In genomic region chr19:55744576-55745191, GRCm38 (mm10) we compare ENCODE assay signal across 8 mouse cellular contexts. TPM values are rescaled to one million over a fixed set of nuclear protein-coding genes. Genes with fewer than 3 reads are reported as not detected.
DNase-seq lines count a peak whose midpoint lies in the region; ATAC-seq lines count a peak whose summit lies in the region.

No protein-coding gene starts in this region.

- H3K27ac ChIP-seq in kidney, embryonic 14.5 days (ENCODE audit: low read depth, low read length): no peak overlapping the region; the same call in 1 of the 2 replicates
- peak overlapping the region; percentile 94; the same call in 1 of the 2 replicates for H3K27ac ChIP-seq in hindbrain, embryonic 12.5 days

- H3K9me3 ChIP-seq in kidney, embryonic 14.5 days (ENCODE audit: control insufficient read depth, low read length): no peaks in the 10 kb centered on the region
- H3K9me3 ChIP-seq in hindbrain, embryonic 12.5 days (replicated peaks): no peaks in the 10 kb centered on the region

- no peak for ATAC-seq in kidney, embryonic 14.5 days (ENCODE audit: low FRiP score, low TSS enrichment)
- ATAC-seq in hindbrain, embryonic 12.5 days (ENCODE audit: low FRiP score): no peak

- DNase-seq in kidney, postnatal 14 days: no peak
- peak; percentile 64 for DNase-seq in embryo, embryonic 10.5 days (ENCODE audit: low spot score)
- peak; percentile 11 for DNase-seq in lung, postnatal 36 days
- no peak for DNase-seq in left cerebral cortex, adult 11 months (ENCODE audit: low spot score)
- DNase-seq in thymus, postnatal 0 days (ENCODE audit: low spot score): no peak
- DNase-seq in urinary bladder, postnatal 36 days (ENCODE audit: low spot score in 2 of 2): no peak

- peak overlapping the region; percentile 98 for H3K9ac ChIP-seq in kidney, embryonic 14.5 days (ENCODE audit: low read depth, low read length)
- H3K9ac ChIP-seq in hindbrain, embryonic 12.5 days: peak overlapping the region; percentile 89

- peaks cover 49% of the 10 kb centered on the region for H3K4me1 ChIP-seq in kidney, embryonic 14.5 days (ENCODE audit: control insufficient read depth, insufficient read depth, low read length)
- peaks cover 60% of the 10 kb centered on the region for H3K4me1 ChIP-seq in hindbrain, embryonic 12.5 days

- peak overlapping the region; percentile 86 for H3K4me3 ChIP-seq in kidney, embryonic 14.5 days (ENCODE audit: low read length)
- peak overlapping the region; percentile 67 for H3K4me3 ChIP-seq in hindbrain, embryonic 12.5 days

- H3K36me3 ChIP-seq in kidney, embryonic 14.5 days (ENCODE audit: control insufficient read depth, insufficient read depth, low read length): no peaks in the 10 kb centered on the region
- H3K36me3 ChIP-seq in hindbrain, embryonic 12.5 days: no peaks in the 10 kb centered on the region

- H3K27me3 ChIP-seq in kidney, embryonic 14.5 days (ENCODE audit: control insufficient read depth, insufficient read depth, low read length): no peaks in the 10 kb centered on the region
- peaks cover 11% of the 10 kb centered on the region for H3K27me3 ChIP-seq in hindbrain, embryonic 12.5 days

- 3% methylated on average over 21 of the region's 21 CpGs for WGBS in kidney, embryonic 14.5 days
- 1% methylated on average over 21 of the region's 21 CpGs for WGBS in hindbrain, embryonic 12.5 days

- peak overlapping the region; percentile 91 for H3K4me2 ChIP-seq in kidney, embryonic 14.5 days (replicated peaks; ENCODE audit: low read depth, low read length)
- peak overlapping the region; percentile 50 for H3K4me2 ChIP-seq in hindbrain, embryonic 12.5 days (replicated peaks)

RNA-seq across cellular contexts. Expression of gene Tcf7l2, which starts 3.1 kb away (rescaled TPM):
- polyA plus RNA-seq in kidney, embryonic 14.5 days (2014; fragmentation: Nextera tagmentation; extraction: Ambion mirVana): 65.8 and 80.8 TPM in 2 replicates
- polyA plus RNA-seq in hindbrain, embryonic 12.5 days (2016; fragmentation: Nextera tagmentation; extraction: Ambion mirVana): 78.0 and 81.6 TPM in 2 replicates
- polyA plus RNA-seq in thymus, postnatal 0 days (2015; fragmentation: Nextera tagmentation; extraction: Ambion mirVana): 12.8 and 14.1 TPM in 2 replicates

Comparison
In these comparisons a context has a peak if more than half of its experiments do, and no peak if none do; other contexts are left out.
1. DNase-seq: peak in embryo, embryonic 10.5 days (single experiment) and lung, postnatal 36 days (single experiment); none in kidney, postnatal 14 days (single experiment), left cerebral cortex, adult 11 months (single experiment), thymus, postnatal 0 days (single experiment) and urinary bladder, postnatal 36 days (0 of 2).